Mouse (Mus musculus): Measurements from ENCODE around the gene Gm7980. TPM values are rescaled to one million over a fixed set of nuclear protein-coding genes. Genes with fewer than 3 reads are reported as not detected.

Gene Gm7980
- not detected in 2 replicates for polyA plus RNA-seq (2012; ENCODE audit: low replicate concordance)

DNA sequence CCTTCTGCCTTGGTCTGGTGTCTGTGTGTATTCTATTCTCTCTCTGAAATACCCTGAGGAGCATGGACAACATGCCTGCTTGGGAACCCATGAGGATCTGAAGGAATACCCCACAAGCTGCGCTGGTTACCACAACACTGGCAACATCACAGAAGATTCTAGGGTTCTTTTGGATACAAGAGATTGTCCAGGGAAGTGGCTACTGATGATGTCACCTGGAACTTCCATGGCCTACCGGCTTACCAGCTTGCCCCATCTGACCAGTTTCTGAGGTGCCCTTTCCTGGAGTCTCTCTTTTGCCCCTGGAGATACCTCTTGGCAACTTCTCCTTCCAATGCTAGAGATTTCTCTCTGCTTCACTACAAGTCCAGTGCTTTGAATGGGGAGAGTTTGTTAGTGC, at the start of gene Gm7980:
Gene Gm7980 (minus strand): TSS at position 101 of the 400 bp plus-strand sequence.

DNA sequence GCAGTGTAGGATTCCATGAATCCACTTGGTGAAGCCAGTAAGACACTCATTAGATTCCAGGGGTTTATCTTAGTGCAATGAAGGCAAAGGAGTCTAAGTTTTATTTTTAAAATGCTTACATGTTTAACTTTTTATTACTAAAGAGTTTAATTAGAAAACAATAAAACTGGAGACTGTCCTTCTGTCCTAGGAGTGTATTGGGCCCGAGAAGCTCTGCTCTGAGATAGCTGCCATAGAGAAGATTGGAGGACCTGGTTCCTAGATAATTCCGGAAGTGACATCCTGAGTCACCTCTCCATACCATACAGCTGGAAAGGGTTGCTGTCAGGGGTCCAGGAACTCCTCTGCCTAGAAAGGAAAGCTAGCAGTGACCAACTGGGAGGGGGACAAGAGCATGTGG, 36.6 kb upstream of the Gm7980 start, which contains the start of gene 1700024B05Rik:
Gene 1700024B05Rik (plus strand): TSS at position 301 of the 400 bp plus-strand sequence.

DNA sequence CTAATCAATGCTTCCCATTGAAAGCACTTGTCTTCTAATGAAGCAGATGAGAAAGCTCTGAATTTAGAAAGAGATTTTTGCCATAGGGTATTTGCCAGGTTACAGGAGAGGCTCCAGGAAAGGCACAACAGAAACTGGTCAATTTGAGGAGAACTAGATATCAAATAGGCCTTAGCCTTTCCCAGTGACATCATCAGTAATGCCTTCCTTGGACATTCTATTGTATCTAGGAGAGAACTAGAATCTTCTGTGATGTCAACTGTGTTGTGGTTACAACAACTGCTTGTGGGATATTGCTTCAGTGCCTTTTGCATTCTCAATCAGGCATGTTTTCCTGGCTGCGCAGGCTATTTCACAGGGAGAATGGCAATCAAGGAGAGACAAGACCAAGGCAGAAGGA, 17.6 kb upstream of the Gm7980 start, which contains the start of gene 1700049E17Rik1:
Gene 1700049E17Rik1 (plus strand): TSS at position 301 of the 400 bp plus-strand sequence.

Other genes starting within 250 kb of the Gm7980 start
- gene Gm8068, start 205.4 kb downstream of the Gm7980 start, polyA plus RNA-seq (2012; ENCODE audit: low replicate concordance): not detected in 2 replicates
- not detected in 2 replicates for gene Gm7929, start 156.7 kb downstream of the Gm7980 start, polyA plus RNA-seq (2012; ENCODE audit: low replicate concordance)
- gene Gm47189, start 134.8 kb downstream of the Gm7980 start, polyA plus RNA-seq (2012; ENCODE audit: low replicate concordance): not detected in 2 replicates
- not detected in 2 replicates for gene 1700049E17Rik1, start 17.7 kb upstream of the Gm7980 start, polyA plus RNA-seq (2012; ENCODE audit: low replicate concordance)
- not detected in 2 replicates for gene 1700024B05Rik, start 36.7 kb upstream of the Gm7980 start, polyA plus RNA-seq (2012; ENCODE audit: low replicate concordance)
- not detected in 2 replicates for gene Gm6401, start 60.6 kb upstream of the Gm7980 start, polyA plus RNA-seq (2012; ENCODE audit: low replicate concordance)
- not detected in 2 replicates for gene Gm3543, start 76.0 kb upstream of the Gm7980 start, polyA plus RNA-seq (2012; ENCODE audit: low replicate concordance)
- gene Gm7951, start 210.1 kb upstream of the Gm7980 start, polyA plus RNA-seq (2012; ENCODE audit: low replicate concordance): not detected in 2 replicates